Mouse (Mus musculus): ENCODE results near the gene Gm28961.
"Not testable (repeated sequence)": the region's sequence is repeated elsewhere in the genome, so short reads cannot be mapped to it uniquely, and the experiment has no call there.

Gene Gm28961

GRCm38 (mm10) chrY:57705397-57705796 is at the start of gene Gm28961:
TSS of gene Gm28961 (plus strand) at chrY:57705697.
- DNase-seq: not testable (repeated sequence)

All from cerebellum, postnatal 36 days (tissue).